Mouse (Mus musculus) cerebellum, adult (tissue): Measurements from ENCODE around the gene Prpf40b.
"Not testable (repeated sequence)": the region's sequence is repeated elsewhere in the genome, so short reads cannot be mapped to it uniquely, and the experiment has no call there.

Experiments
- ATAC-seq: cut with Nextera tagmentation; 2 replicates; pipeline ENCODE4 v1.9.2; 2017; ENCODE audit warnings: mild to moderate bottlenecking, moderate library complexity, mixed read lengths; ENCODE audit not compliant: insufficient number of reproducible peaks, low FRiP score, low TSS enrichment

Gene Prpf40b

GRCm38 (mm10) chr15:99294813-99295374 lies at the start of gene Prpf40b:
Prpf40b (plus strand) TSS chr15:99295087.
- peak; percentile 89 for ATAC-seq

GRCm38 (mm10) chr15:99246736-99247135 lies 48.2 kb upstream of the Prpf40b start:
- not testable (repeated sequence) for ATAC-seq

- ATAC-seq, result no peak
Measured at GRCm38 (mm10) chr15:99248972-99249371, 45.9 kb upstream of the Prpf40b start.

GRCm38 (mm10) chr15:99249938-99250337 lies 44.9 kb upstream of the Prpf40b start:
- no peak for ATAC-seq

- ATAC-seq, result not testable (repeated sequence)
Measured at GRCm38 (mm10) chr15:99251111-99251510, 43.8 kb upstream of the Prpf40b start.

GRCm38 (mm10) chr15:99251626-99252380 lies 43.1 kb upstream of the Prpf40b start, which contains the start of gene Mcrs1:
Mcrs1 (minus strand) TSS chr15:99251961.
- ATAC-seq, result peak; percentile 86

GRCm38 (mm10) chr15:99252381-99253174 lies 42.3 kb upstream of the Prpf40b start:
- no peak for ATAC-seq

GRCm38 (mm10) chr15:99253175-99253479 lies 41.8 kb upstream of the Prpf40b start:
- not testable (repeated sequence) for ATAC-seq

- no peak for ATAC-seq
Measured at GRCm38 (mm10) chr15:99253772-99254171, 41.1 kb upstream of the Prpf40b start.

- ATAC-seq, result no peak
Measured at GRCm38 (mm10) chr15:99254477-99255005, 40.3 kb upstream of the Prpf40b start.

- no peak for ATAC-seq
Measured at GRCm38 (mm10) chr15:99255241-99255749, 39.6 kb upstream of the Prpf40b start.

- no peak for ATAC-seq
Measured at GRCm38 (mm10) chr15:99259167-99259729, 35.6 kb upstream of the Prpf40b start.

GRCm38 (mm10) chr15:99259730-99260252 lies 35.1 kb upstream of the Prpf40b start:
- ATAC-seq, result no peak

- no peak for ATAC-seq
Measured at GRCm38 (mm10) chr15:99262702-99263101, 32.2 kb upstream of the Prpf40b start.

- no peak for ATAC-seq
Measured at GRCm38 (mm10) chr15:99264363-99264762, 30.5 kb upstream of the Prpf40b start.

GRCm38 (mm10) chr15:99265679-99266078 lies 29.2 kb upstream of the Prpf40b start:
- ATAC-seq, result peak; percentile 70; the same call in 1 of the 2 replicates

- no peak for ATAC-seq
Measured at GRCm38 (mm10) chr15:99276095-99276494, 18.8 kb upstream of the Prpf40b start.

- no peak for ATAC-seq
Measured at GRCm38 (mm10) chr15:99278271-99278670, 16.6 kb upstream of the Prpf40b start.

GRCm38 (mm10) chr15:99283456-99283855 lies 11.4 kb upstream of the Prpf40b start:
- no peak for ATAC-seq

- ATAC-seq, result no peak
Measured at GRCm38 (mm10) chr15:99284527-99285188, 10.2 kb upstream of the Prpf40b start.
